Mouse (Mus musculus): ENCODE data around the gene Zfp143.
"Not testable (repeated sequence)": the region's sequence is repeated elsewhere in the genome, so short reads cannot be mapped to it uniquely, and the experiment has no call there.

The Zfp143 gene

GRCm38 (mm10) chr7:110097106-110097793 lies 36.2 kb downstream of the Zfp143 start:
- no peak for DNase-seq

DNA sequence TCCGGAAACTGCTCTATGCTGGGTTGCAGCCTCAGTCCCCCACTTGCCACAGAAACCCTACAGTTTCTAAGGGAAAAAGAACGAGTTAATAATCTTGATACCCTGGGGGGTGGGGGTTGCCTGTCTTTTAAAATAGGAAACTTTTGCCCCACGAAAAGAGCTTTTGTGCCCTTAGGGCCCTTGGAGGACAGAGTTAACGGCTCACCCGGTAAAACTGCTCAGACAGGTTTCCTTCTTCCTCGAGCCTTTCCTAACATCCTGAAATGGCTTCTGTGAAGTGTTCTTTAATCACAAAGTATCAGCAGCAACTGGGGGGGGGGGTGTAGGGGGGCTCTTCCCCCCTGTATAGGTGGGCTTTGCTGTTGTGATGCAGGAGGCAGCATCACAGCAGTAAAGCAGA lies 39.8 kb downstream of the Zfp143 start:
- no peak for DNase-seq

DNA sequence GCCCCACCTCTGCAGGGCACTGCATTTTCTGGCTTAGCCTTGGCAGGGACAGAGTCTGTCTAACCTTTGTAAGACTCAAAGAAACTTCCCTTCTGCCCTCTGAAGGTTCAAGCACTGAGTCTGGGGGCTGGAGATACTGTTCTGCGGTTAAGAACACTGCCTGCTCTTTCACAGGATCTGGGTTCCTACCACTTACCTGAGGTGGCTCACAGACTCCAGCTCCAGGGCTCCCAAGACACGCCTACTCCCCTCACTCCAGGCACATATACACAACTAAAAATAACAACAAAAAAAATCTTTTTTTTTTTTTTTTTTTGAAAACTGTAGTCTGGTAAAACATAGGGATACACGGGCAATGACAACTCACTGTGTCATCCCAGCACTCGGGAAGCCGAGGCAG lies 40.2 kb downstream of the Zfp143 start:
- no peak for DNase-seq

DNA sequence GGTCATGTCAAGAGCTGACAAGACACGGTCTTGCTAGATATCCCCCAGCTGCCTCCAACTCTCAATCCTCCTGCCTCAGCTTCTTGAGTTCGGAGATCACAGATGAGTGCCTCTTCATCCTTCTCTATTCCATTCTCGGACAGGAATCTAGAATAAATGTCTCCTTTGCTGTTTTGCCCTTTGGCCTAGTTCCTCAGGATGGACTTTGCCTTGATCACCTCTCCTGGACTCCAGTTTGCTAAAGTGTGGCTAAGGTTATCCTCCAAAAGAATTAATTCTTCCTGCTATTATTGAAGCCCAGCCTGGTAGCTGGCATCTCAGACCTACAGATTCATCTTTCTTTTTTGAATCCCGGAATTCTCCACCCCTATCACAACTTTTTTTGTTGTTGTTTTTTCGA lies 44.0 kb downstream of the Zfp143 start:
- no peak for DNase-seq

GRCm38 (mm10) chr7:110106633-110107032 lies 45.6 kb downstream of the Zfp143 start:
- DNase-seq = no peak

- not testable (repeated sequence) for DNase-seq
Observed at GRCm38 (mm10) chr7:110108524-110108923, 47.5 kb downstream of the Zfp143 start.

GRCm38 (mm10) chr7:110108967-110109610 lies 48.1 kb downstream of the Zfp143 start:
- DNase-seq = no peak

DNA sequence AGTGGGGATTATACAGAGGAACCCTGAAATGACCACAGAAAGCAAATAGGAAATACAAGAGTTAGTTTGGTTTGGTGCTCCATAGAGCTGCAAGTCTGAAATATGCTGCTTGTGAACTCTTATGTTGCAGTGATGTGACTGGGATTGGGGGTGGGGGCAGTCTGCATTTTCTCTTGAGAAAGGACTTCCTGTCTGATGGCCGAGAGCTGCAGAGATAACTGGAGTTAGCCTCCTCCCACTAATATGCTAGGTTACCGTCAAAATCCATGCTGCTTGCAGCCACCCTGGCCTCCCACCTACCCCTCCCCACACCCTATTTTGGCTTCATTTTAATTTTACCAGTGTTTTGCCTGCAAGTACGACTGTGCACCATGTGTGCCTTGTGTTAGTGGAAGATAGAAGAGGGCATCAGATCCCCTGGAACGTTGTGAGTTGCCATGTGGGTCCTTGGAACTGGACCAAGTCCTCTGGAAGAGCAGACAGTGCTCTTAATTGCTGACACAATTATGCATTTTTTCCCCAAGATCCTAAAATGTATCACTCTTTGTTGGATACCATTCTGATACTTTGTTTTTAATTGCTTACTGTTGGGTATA lies 49.1 kb downstream of the Zfp143 start:
- DNase-seq = no peak

DNA sequence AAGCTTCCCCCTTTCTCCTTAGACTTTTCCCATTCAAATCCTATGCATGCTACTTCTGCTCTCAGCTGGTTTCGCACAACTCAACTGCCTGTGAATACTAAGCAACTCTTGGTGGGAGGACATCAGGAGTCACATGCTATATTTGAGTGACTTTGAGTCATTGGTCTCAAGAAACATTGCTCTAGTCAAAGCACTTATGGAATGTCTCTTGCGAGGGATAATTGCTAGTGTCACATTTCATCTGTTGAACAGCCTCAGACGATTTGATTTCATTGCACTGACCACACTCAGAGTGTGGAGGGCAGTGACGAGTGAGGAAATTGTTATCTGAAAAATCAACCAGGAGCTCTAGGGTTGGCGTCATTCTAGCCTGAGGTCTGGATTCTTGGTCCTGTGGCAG lies 53.7 kb downstream of the Zfp143 start:
- DNase-seq = no peak

- DNase-seq = no peak
Observed at GRCm38 (mm10) chr7:110116731-110117291, 55.8 kb downstream of the Zfp143 start.

DNA sequence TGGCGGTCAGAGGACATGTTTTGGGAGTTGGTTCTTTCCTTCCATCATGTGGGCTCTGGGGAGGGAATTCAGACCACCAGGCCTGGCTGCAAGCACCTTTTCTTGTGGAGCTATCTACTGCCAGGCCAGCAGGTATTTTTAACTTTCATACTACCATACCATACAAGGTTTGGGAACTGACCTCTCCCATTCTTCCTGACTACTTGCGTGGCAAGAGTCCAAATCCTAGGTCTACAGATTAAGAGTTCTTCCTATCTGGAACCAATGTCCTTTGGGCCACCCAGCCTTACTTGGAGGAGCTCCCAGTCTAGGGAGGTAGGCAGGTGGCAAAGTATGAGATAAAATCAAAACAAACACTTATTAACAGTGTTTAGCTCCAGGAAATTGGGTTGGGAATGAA lies 57.4 kb downstream of the Zfp143 start:
- DNase-seq = no peak

- DNase-seq = no peak
Observed at GRCm38 (mm10) chr7:110120157-110120784, 59.3 kb downstream of the Zfp143 start.

- no peak for DNase-seq
Observed at GRCm38 (mm10) chr7:110121162-110121515, 60.1 kb downstream of the Zfp143 start.

GRCm38 (mm10) chr7:110121516-110122288 lies 60.7 kb downstream of the Zfp143 start, which contains the start of gene Wee1:
Wee1 (plus strand) TSS chr7:110122046.
- peak; percentile 99 for DNase-seq

- DNase-seq = no peak
Observed at GRCm38 (mm10) chr7:110122289-110122564, 61.2 kb downstream of the Zfp143 start.

DNA sequence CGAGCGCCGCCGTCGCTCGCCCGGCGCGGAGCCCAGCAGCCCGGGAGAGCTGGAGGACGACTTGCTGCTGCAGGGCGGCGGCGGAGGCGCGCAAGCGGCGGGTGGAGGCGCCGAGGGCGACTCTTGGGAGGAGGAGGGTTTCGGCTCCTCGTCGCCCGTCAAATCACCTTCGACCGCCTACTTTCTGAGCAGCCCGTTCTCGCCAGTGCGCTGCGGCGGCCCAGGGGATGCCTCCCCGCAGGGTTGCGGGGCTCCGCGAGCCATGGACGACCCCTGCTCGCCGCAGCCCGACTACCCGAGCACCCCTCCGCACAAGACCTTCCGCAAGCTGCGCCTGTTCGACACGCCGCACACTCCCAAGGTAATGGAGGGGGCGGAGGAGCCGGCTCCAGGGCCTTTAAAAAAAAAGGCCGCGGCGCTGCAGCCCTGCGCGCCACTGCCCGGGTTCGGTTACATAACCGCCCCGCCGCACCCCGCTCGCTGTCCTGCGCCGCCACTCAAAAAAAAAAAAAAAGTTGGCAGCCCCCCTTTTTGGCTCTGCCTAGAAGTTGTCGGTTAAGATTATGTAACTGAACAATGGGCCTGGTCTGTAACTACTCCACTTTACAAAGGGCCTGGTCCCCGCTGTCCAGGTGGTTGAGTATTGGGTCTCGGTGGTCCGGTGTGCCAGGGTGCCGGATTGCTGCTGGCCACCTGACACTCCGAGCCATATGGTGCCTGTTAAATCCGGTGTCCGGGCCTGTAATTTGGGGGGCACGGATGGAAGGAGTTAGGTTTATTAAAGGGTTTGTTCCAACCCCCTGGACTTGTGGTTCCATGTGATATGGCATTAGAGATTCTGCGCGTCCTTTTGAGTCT lies 61.8 kb downstream of the Zfp143 start:
- peak; percentile 84 for DNase-seq

DNA sequence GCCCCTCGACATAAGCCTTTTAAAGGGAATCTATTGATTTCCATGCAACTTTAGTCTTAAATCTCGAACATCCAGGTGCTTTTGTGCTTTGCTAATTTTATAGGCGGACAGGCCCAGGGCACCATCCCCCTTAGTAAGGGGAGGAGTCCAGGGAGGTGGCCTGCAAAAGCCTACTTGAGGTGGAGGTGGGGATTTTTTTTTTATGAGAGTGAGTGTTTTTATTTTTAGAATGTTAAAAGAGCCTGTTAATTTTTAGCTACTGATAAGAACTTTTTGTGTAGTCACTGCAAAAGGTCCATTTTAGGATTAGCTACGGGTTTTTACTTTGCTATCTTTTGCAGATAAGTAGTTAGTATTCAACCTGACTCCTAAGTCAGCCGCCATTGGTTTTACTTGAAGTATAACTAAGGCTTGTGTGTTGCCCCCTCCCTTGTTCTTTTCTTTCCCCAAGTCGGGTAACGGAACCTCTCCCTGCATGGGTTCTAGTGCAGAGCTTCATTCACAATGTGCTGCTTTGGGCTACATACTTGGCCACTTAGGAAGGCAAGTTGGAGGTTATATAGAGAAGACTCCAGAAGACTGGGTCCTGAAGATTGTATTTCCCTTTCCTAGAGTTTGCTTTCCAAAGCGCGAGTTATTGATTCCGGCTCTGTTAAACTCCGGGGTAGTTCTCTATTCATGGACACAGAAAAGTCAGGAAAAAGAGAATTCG lies 63.0 kb downstream of the Zfp143 start:
- DNase-seq = peak; percentile 26

- DNase-seq = no peak
Observed at GRCm38 (mm10) chr7:110128566-110128965, 67.5 kb downstream of the Zfp143 start.

DNA sequence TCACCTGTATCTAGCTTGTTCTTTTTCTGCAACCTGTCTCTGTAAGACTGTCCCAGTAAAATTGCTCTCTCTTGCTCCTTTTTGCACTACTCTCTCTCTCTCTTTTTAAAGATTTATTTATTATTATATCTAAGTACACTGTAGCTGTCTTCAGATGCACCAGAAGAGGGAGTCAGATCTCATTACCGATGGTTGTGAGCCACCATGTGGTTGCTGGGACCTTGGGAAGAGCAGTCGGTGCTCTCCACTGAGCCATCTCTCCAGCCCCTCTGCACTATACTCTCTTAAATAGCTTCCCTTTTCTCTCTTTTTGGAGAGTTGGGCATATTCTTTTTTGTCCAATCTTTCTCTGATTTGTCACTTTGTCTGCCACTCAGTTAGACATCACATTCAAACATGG lies 71.3 kb downstream of the Zfp143 start:
- DNase-seq = not testable (repeated sequence)

DNA sequence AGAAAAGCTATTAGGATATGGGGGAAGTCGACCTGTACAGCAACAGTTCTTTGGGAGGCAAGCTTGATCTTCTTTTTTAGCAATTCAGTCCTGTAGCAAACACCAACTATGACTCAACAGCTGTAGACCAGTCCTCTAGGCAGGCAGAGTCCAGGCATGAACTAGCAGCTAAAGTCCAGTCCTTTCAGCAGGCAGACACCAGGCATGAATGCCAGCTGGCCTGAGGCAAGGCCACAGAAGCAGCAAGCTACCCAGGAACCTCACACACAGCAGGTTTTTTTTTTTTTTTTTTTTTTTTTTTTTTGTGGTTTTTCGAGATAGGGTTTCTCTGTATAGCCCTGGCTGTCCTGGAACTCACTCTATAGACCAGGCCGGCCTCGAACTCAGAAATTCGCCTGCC lies 73.0 kb downstream of the Zfp143 start:
- no peak for DNase-seq

DNA sequence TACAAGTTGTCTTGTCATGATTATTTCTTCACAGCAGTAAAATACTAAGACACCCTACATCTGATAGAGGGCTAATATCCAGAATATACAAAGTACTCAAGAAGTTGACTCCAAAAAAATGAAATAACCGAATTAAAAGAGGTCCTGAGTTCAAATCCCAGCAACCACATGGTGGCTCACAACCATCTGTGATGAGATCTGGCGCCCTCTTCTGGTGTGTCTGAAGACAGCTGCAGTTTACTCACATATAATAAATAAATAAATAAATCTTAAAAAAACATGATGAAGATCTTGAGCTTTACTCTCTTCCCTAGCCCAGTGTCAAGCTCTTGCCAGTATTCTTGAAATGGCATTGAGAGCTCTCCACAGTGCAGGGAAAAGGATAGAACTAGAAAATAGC lies 77.5 kb downstream of the Zfp143 start:
- no peak for DNase-seq

Data from cerebellum, adult 11-12 months (tissue).